Mouse (Mus musculus): ENCODE results near the gene Mettl7a1.
"Not testable (repeated sequence)": the region's sequence is repeated elsewhere in the genome, so short reads cannot be mapped to it uniquely, and the experiment has no call there.

DNA sequence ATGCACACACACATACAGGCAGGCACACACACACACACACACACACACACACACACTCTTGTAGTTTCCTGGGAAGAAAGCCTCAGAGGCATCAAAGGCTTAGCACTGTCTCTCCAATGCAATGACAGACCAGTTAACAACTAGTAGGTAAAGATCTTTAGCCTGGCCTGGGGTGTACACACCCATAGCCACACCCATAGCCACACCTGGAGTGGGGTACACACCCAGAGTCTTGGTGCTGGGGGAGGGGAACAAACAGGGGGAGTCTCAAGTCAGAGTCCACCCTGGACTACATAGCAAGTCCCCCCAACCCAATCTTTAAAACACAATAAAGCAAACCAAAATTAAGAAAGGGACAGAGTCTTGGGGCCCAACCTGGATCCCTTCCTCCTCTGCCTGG is 33.4 kb downstream of the Mettl7a1 start:
- TF ChIP-seq CTCF (IDR thresholded peaks at IDR 0.05; ENCODE audit: borderline replicate concordance, insufficient read depth, low read length); POLR2A (IDR thresholded peaks at IDR 0.05; ENCODE audit: low read depth, low read length): not testable (repeated sequence)

Measured in embryonic fibroblast, embryonic 13.5 days (primary cell).